In genomic region chr7:62463007-62463877, GRCm38 (mm10) we compare ENCODE assay signal across 8 mouse cellular contexts. TPM values are rescaled to one million over a fixed set of nuclear protein-coding genes. Genes with fewer than 3 reads are reported as not detected.
DNase-seq lines count a peak whose midpoint lies in the region; ATAC-seq lines count a peak whose summit lies in the region.

No protein-coding gene starts in this region.

- peak overlapping the region; percentile 82 for H3K9ac ChIP-seq in heart, embryonic 12.5 days
- peak overlapping the region; percentile 61 for H3K9ac ChIP-seq in midbrain, embryonic 14.5 days (replicated peaks; ENCODE audit: low read length)

- H3K4me1 ChIP-seq in heart, embryonic 12.5 days (replicated peaks), result no peaks in the 10 kb centered on the region
- no peaks in the 10 kb centered on the region for H3K4me1 ChIP-seq in midbrain, embryonic 14.5 days (ENCODE audit: control insufficient read depth, insufficient read depth, low read length)

- 0 out of 2 replicates have a peak, but pooled peaks cover 5% of the 10 kb centered on the region for H3K27me3 ChIP-seq in heart, embryonic 12.5 days (replicated peaks)
- H3K27me3 ChIP-seq in midbrain, embryonic 14.5 days (ENCODE audit: control insufficient read depth, insufficient read depth, low read length), result no peaks in the 10 kb centered on the region

- no peaks in the 10 kb centered on the region for H3K36me3 ChIP-seq in heart, embryonic 12.5 days
- H3K36me3 ChIP-seq in midbrain, embryonic 14.5 days (ENCODE audit: control insufficient read depth, insufficient read depth, low read length), result no peaks in the 10 kb centered on the region

- WGBS in heart, embryonic 12.5 days, result 24% methylated on average over 55 of the region's 55 CpGs
- 30% methylated on average over 55 of the region's 55 CpGs for WGBS in midbrain, embryonic 14.5 days

- peak overlapping the region; percentile 74 for H3K27ac ChIP-seq in heart, embryonic 12.5 days (ENCODE audit: poor library complexity, severe bottlenecking)
- H3K27ac ChIP-seq in midbrain, embryonic 14.5 days (replicated peaks; ENCODE audit: low read depth, low read length), result peak overlapping the region; percentile 80

- H3K4me3 ChIP-seq in heart, embryonic 12.5 days, result peak overlapping the region; percentile 66
- peak overlapping the region; percentile 53 for H3K4me3 ChIP-seq in midbrain, embryonic 14.5 days (replicated peaks; ENCODE audit: low read depth, low read length)

- peak; percentile 13 to 21 for DNase-seq in cerebellum, postnatal 14 days
- no peak for DNase-seq in cerebellum, adult 9-11 months
- peak; percentile 8 for DNase-seq in urinary bladder, postnatal 25 days (ENCODE audit: low spot score)
- DNase-seq in urinary bladder, adult 2 months (ENCODE audit: low spot score), result no peak
- DNase-seq in kidney, postnatal 10 days, result peak; percentile 36
- peak; percentile 66 for DNase-seq in midbrain, embryonic 14.5 days
- DNase-seq in spleen, adult 18-20 months, result no peak

- peaks cover 16% of the 10 kb centered on the region for H3K9me3 ChIP-seq in heart, embryonic 12.5 days (replicated peaks)
- peaks cover 10% of the 10 kb centered on the region for H3K9me3 ChIP-seq in midbrain, embryonic 14.5 days (ENCODE audit: control insufficient read depth, low read length)

- peak; percentile 37 for ATAC-seq in heart, embryonic 12.5 days (ENCODE audit: insufficient number of reproducible peaks, low FRiP score)
- peak; percentile 57 for ATAC-seq in midbrain, embryonic 14.5 days (ENCODE audit: low FRiP score, low TSS enrichment)

- peak overlapping the region; percentile 76 for H3K4me2 ChIP-seq in heart, embryonic 12.5 days
- H3K4me2 ChIP-seq in midbrain, embryonic 14.5 days (ENCODE audit: low read length), result peak overlapping the region; percentile 66

RNA-seq across cellular contexts. Expression of gene Peg12, which starts 1.1 kb away (rescaled TPM):
- polyA plus RNA-seq in urinary bladder, adult 2 months (2012; rRNA removed), result 1.2 and 1.6 TPM in 2 replicates
- polyA plus RNA-seq in heart, embryonic 12.5 days (2016; fragmentation: Nextera tagmentation; extraction: Ambion mirVana), result 11.9 and 13.5 TPM in 2 replicates
- polyA plus RNA-seq in midbrain, embryonic 14.5 days (2014; fragmentation: Nextera tagmentation; extraction: Ambion mirVana), result 9.6 and 17.3 TPM in 2 replicates

RNA-seq across cellular contexts. Expression of gene Mkrn3, which starts 43.3 kb away (rescaled TPM):
- 2.7 and 3.3 TPM in 2 replicates for polyA plus RNA-seq in urinary bladder, adult 2 months (2012; rRNA removed)
- polyA plus RNA-seq in heart, embryonic 12.5 days (2016; fragmentation: Nextera tagmentation; extraction: Ambion mirVana), result 2.7 and 3.4 TPM in 2 replicates
- 21.9 and 22.5 TPM in 2 replicates for polyA plus RNA-seq in midbrain, embryonic 14.5 days (2014; fragmentation: Nextera tagmentation; extraction: Ambion mirVana)

Comparison
In these comparisons a context has a peak if more than half of its experiments do, and no peak if none do; other contexts are left out.
1. DNase-seq: peak in cerebellum, postnatal 14 days (2 of 2), urinary bladder, postnatal 25 days (single experiment), kidney, postnatal 10 days (single experiment) and midbrain, embryonic 14.5 days (single experiment); none in cerebellum, adult 9-11 months (single experiment), urinary bladder, adult 2 months (single experiment) and spleen, adult 18-20 months (0 of 2).